Mouse (Mus musculus) right cerebral cortex, adult 2 months (tissue): ENCODE results near the gene Phrf1.
A peak's percentile ranks its signal among the peaks of the same experiment; 100 is the strongest.

Experiments
- DNase-seq, 2 experiments: peaks; one replicate each; pipeline ENCODE4 v3.0.0; 2021 to 2022; ENCODE audit warnings: low spot score in 2 of 2

Phrf1 gene

GRCm38 (mm10) chr7:141228279-141229067 lies at the start of gene Phrf1:
Phrf1 (plus strand) TSS chr7:141228784.
- DNase-seq: peak; percentile 90 to 95

GRCm38 (mm10) chr7:141188194-141188593 lies 40.4 kb upstream of the Phrf1 start:
- no peak for DNase-seq

- no peak for DNase-seq
Observed at GRCm38 (mm10) chr7:141188733-141189132, 39.9 kb upstream of the Phrf1 start.

GRCm38 (mm10) chr7:141190220-141190619 lies 38.4 kb upstream of the Phrf1 start:
- no peak for DNase-seq

GRCm38 (mm10) chr7:141191036-141191435 lies 37.5 kb upstream of the Phrf1 start:
- DNase-seq: no peak

DNA sequence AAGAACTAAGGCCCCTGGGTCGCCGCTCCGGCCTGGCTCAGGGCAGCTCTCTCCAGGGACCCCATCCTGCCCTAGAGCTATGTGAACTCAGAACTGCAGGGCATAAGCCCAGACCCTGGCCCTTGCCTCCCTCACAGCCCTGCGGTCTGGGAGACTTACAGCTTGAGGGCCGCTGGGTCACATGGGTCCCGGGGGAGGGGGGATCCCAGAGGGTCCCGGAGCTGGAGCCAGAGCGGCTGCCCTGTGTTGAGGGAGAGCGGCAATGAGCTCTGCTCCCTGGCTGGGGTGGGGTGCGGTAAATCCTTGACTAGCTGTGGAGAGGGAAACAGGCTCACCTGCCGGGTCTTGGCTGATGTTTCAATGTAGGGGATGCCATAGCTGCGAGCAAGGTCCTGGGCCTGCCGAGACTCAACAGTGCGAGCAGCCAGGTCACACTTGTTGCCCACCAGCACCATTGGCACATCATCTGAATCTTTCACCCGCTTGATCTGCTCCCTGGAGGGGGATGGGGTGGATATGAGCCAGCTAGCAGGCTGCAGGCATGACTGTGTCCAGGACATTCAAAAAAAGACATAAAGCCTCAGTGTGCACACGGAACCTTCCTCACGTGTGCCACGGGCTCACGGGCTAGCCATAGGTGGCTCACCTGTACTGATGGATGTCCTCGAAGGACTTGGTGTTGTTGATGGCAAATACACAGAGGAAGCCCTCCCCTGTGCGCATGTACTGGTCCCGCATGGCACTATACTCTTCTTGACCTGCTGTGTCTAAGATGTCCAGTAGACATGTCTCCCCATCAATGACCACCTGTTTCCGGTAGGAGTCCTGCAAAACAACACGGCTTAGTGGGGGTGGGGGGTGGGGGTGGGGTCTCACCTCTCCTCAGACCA lies 36.5 kb upstream of the Phrf1 start:
- DNase-seq: no peak

GRCm38 (mm10) chr7:141192776-141193347 lies 35.7 kb upstream of the Phrf1 start:
- DNase-seq: no peak

GRCm38 (mm10) chr7:141193348-141193856 lies 35.2 kb upstream of the Phrf1 start:
- DNase-seq: peak; percentile 41 to 44

DNA sequence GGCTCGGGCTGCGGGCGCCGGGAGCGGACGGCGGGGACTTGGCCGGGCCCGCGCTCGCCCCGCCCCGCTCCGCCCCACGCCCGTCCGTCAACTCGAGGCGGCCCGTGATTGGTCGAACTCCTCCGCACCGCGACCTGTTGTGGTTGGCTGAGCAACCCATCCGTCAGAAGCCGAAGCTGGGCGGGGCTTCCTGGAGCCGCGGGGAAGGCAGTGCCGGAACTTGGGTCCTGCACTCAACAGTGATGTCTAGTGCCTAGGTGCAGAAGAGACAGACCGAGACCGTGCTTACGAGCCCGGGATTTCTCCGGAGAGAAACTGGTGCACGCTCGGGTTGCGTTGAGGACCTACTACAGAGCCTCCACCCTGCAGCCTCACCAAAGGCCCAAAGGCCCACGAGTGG lies 34.6 kb upstream of the Phrf1 start, which contains the start of the genes Hras and Lrrc56:
Gene Hras, minus strand, starts transcription at position 58 of the 400 bp plus-strand sequence.
Gene Lrrc56, plus strand, starts transcription at position 210 of the 400 bp plus-strand sequence.
- DNase-seq: peak; percentile 97 to 98

- peak in 1 of 2 experiments; percentile 21 for DNase-seq
Observed at GRCm38 (mm10) chr7:141194409-141194808, 34.2 kb upstream of the Phrf1 start.

- peak; percentile 84 to 91 for DNase-seq
Observed at GRCm38 (mm10) chr7:141194830-141195229, 33.8 kb upstream of the Phrf1 start.

GRCm38 (mm10) chr7:141195754-141196153 lies 32.8 kb upstream of the Phrf1 start:
- DNase-seq: no peak

DNA sequence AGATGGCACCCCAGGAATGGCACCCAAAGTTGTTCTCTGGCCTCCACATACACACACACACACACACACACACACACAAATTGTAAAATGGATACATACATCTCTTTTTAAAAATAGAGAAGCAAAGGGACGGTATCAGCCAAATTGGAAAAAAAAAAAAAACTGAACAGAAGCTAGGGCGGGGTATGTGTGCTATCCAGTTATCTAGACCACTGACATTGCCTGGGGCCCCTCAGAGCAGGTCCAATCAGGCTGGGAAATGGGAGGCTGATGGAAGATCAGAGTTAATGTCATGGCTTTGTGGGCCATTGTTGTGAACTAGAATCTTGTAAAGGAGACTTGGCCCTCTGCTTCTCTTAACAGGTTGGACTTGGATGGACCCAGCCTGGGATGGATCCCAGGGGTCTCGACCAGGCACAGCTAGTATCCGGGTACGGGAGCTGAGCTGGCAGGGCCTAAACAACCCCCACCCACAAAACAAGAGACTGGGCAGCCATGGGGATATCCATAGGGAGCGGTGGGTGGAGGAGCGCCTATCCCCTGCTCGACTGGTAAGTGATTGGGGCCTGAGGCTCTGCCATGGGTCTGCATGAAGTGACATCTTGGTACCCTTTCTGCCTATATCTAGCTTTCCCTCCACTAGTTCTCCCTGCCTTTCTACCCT lies 31.8 kb upstream of the Phrf1 start:
- no peak for DNase-seq

DNA sequence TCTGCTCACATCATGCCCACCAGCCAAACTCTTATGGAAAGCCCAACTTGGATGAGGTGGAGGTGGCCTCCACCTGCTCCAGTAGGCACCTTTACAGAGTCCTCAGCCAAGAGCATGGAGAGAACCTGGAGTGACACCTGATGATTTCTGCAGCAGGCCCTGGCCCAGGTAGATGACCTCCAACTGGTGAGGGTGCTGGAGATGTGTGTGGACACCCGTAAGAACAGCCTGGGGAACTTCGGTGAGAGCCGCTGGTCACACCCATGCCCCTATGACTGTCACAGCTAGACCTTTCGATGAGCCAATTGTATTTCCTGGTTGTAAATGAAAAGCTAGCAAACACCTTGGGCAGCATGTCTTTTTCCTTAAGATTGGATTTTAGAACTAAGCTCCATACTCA lies 30.5 kb upstream of the Phrf1 start:
- no peak for DNase-seq

- no peak for DNase-seq
Observed at GRCm38 (mm10) chr7:141204546-141204945, 24.0 kb upstream of the Phrf1 start.

DNA sequence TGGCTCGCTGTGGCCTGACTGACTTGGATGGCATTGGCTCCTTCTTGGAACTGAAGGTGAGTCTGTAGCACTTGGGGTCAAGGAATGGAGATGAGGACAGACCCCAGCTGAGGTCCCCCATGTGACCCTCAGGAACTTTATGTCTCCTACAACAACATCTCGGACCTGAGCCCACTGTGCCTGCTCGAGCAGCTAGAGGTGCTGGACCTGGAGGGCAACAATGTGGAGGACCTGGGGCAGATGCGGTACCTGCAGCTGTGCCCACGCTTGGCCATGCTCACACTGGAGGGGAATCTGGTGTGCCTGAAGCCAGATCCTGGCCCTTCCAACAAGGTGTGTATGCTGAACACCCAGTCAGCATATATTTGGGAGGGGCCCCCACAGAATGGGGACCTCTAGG lies 23.1 kb upstream of the Phrf1 start:
- no peak for DNase-seq

DNA sequence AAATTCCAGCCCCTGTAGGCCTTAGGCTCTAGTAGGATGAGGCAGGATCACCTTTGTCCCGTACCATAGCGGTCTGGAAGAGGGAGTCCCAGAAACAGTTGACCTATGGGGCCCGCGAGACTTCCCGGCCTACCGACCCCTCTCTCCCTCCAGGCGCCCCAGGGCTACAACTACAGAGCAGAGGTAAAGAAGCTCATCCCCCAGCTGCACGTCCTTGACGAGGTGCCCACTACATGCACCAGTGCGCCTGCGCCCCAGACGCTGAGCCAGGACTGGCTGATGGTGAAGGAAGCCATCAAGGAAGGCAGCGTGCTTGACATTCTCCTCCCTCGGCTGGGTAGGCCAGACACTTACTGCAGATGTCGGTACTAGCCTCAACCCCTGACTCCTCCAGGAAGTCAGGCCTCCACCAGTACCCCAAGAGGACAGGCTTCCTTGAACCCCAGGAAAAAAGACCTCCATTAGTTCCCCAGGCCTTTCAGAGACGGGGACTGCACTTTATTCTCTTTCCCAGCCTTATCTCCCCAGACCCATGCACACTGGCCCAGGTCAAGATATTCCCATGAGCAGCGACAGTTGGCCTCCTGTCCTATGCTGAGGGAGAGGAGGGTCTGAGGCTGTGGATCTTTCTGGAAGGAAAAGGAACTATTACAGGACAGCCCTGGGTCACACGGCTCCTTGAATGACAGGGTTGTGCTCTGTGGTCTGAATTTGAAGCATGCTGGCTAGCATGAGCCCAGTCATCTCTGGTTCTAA lies 22.2 kb upstream of the Phrf1 start:
- DNase-seq: no peak

GRCm38 (mm10) chr7:141209526-141209925 lies 19.1 kb upstream of the Phrf1 start:
- DNase-seq: no peak

DNA sequence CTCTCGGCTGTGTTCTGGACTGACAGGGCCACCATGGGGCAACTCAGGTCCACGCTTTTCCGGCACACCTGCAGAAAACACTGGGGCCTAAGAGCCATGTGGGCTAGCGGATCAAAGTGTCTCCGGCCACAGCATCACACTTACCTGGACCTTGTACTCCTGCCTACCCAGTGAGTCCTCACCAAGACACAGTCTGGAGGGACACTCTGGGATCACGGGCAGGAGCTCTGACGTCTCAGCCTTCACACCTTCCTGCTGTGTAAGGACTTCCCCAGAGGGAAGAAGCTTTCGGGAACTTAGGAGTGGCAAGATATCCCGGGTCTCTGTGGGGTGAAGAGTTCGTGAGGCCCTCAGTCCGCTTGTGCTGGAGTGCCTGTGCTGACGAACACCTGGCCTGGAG lies 18.4 kb upstream of the Phrf1 start:
- no peak for DNase-seq

GRCm38 (mm10) chr7:141210606-141211131 lies 17.9 kb upstream of the Phrf1 start:
- no peak for DNase-seq
